Mouse (Mus musculus) heart, embryonic 11.5 days (tissue): ENCODE data around the gene Crip1. TPM values are rescaled to one million over a fixed set of nuclear protein-coding genes. Genes with fewer than 3 reads are reported as not detected.

Source experiments
- ATAC-seq: fragments of 200-750 bp; cut with Nextera tagmentation; replicated peaks from 2 replicates; pipeline ENCODE4 v1.8.0; 2017; ENCODE audit warnings: moderate library complexity; ENCODE audit not compliant: insufficient number of reproducible peaks, low FRiP score, low TSS enrichment
- H3K27ac ChIP-seq: fragments of 300-500 bp; sonication (generic); 2 replicates; pipeline ENCODE4 v1.5.1; 2014; ENCODE audit warnings: mild to moderate bottlenecking, low read depth, low read length
- H3K27me3 ChIP-seq: fragments of 300-500 bp; sonication (generic); 2 replicates; pipeline ENCODE4 v1.6.1; 2014; ENCODE audit warnings: mild to moderate bottlenecking, low read length, mixed read lengths; ENCODE audit not compliant: control insufficient read depth, insufficient read depth
- H3K36me3 ChIP-seq: fragments of 300-500 bp; sonication (generic); 2 replicates; pipeline ENCODE4 v1.6.1; 2014; ENCODE audit warnings: mild to moderate bottlenecking, low read length, moderate library complexity, mixed read lengths; ENCODE audit not compliant: control insufficient read depth, insufficient read depth
- H3K4me1 ChIP-seq: fragments of 300-500 bp; sonication (generic); 2 replicates; pipeline ENCODE4 v1.6.1; 2014; ENCODE audit warnings: low read length; ENCODE audit not compliant: control insufficient read depth, insufficient read depth
- H3K4me2 ChIP-seq: fragments of 300-500 bp; sonication (generic); 2 replicates; pipeline ENCODE4 v1.6.1; 2014; ENCODE audit warnings: mild to moderate bottlenecking, moderate library complexity
- H3K4me3 ChIP-seq: fragments of 300-500 bp; sonication (generic); 2 replicates; pipeline ENCODE4 v1.5.1; 2014; ENCODE audit warnings: low read depth, low read length
- H3K9ac ChIP-seq: fragments of 300-500 bp; sonication (generic); 2 replicates; pipeline ENCODE4 v1.6.1; 2014; ENCODE audit warnings: mild to moderate bottlenecking, low read depth, low read length, moderate library complexity
- H3K9me3 ChIP-seq: fragments of 300-500 bp; sonication (generic); replicated peaks from 2 replicates; pipeline ENCODE4 v1.6.1; 2016; ENCODE audit warnings: low read length; ENCODE audit not compliant: control insufficient read depth
- WGBS: fragments of 180-500 bp; shearing (Covaris S2); extraction: QIAGEN DNeasy Blood & Tissue Kit; methylation state at CpG from one replicate; pipeline ENCODE4 v1.1.7; 2014; ENCODE audit not compliant: insufficient replicate concordance; 5-methylcytosine and 5-hydroxymethylcytosine counted together
- polyA plus RNA-seq: library from polyadenylated mRNA; unstranded; fragments of >200 nt; fragmentation: Nextera tagmentation; extraction: Ambion mirVana; gene quantifications from 2 replicates; pipeline ENCODE4 v1.2.1, GENCODE M21; 2014

The Crip1 gene
- polyA plus RNA-seq, 1 experiment from 2014 or later: 533 TPM

DNA sequence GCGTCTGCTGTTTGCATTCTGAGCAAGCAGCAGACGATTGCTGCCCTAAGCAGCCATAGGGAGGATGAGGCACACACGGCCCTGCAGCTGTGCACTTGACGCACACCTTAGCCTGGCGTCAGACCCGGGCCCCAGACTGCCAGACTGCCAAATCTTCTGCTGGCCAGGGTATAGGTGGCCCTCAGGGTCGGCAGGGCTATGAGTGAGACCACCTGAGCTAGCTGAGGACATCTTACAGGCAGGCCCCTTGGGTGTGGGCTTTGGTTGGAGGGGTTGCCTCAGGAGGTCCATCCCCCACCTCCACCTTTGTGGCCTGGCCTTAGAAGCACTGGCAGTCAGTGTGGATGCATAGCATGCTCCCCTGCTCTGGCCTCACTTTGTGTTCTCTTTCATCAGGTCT lies 10.7 kb upstream of the Crip1 start:
- H3K4me1 ChIP-seq: peaks cover 75% of the 10 kb centered on the region
- peaks cover 52% of the 10 kb centered on the region for H3K36me3 ChIP-seq
- no peaks in the 10 kb centered on the region for H3K9me3 ChIP-seq
- H3K27ac ChIP-seq: no peak overlapping the region
- WGBS: 83% methylated on average over 7 of the region's 7 CpGs
- no peak overlapping the region for H3K4me2 ChIP-seq
- no peak overlapping the region for H3K9ac ChIP-seq
- no peak for ATAC-seq
- H3K27me3 ChIP-seq: no peaks in the 10 kb centered on the region
- H3K4me3 ChIP-seq: no peak overlapping the region

DNA sequence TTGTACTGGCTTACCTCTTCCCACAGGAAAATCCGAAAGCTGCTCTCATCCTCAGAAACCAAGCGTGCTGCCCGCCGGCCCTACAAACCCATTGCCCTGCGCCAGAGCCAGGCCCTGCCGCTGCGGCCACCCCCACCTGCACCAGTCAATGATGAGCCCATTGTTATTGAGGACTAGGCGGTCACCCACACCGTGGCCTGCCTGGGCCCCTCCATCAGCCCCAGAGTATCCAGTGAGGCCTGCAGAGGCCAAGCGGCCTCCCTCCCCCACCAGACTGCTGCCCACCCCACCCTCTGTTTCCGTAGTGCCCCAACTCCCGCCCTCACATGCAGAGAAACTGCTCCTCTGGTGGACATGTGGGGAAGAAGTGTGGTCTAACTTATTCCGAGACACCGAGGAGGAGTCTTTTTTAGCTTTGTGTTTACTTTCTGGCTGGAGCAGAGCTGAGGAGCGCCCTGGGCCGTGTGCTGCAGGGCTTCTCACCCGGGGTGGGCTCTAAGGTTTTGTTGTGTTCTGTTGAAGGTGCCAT lies 9.6 kb upstream of the Crip1 start:
- Histone ChIP-seq H3K9ac (peak overlapping the region; percentile 23; the same call in 1 of the 2 replicates), H3K27me3 (no peaks in the 10 kb centered on the region), H3K9me3 (no peaks in the 10 kb centered on the region), H3K4me2 (no peak overlapping the region), H3K36me3 (peaks cover 40% of the 10 kb centered on the region), H3K27ac (peak overlapping the region; percentile 97), H3K4me3 (no peak overlapping the region), H3K4me1 (peaks cover 75% of the 10 kb centered on the region)
- 66% methylated on average over 17 of the region's 17 CpGs for WGBS
- ATAC-seq: no peak

DNA sequence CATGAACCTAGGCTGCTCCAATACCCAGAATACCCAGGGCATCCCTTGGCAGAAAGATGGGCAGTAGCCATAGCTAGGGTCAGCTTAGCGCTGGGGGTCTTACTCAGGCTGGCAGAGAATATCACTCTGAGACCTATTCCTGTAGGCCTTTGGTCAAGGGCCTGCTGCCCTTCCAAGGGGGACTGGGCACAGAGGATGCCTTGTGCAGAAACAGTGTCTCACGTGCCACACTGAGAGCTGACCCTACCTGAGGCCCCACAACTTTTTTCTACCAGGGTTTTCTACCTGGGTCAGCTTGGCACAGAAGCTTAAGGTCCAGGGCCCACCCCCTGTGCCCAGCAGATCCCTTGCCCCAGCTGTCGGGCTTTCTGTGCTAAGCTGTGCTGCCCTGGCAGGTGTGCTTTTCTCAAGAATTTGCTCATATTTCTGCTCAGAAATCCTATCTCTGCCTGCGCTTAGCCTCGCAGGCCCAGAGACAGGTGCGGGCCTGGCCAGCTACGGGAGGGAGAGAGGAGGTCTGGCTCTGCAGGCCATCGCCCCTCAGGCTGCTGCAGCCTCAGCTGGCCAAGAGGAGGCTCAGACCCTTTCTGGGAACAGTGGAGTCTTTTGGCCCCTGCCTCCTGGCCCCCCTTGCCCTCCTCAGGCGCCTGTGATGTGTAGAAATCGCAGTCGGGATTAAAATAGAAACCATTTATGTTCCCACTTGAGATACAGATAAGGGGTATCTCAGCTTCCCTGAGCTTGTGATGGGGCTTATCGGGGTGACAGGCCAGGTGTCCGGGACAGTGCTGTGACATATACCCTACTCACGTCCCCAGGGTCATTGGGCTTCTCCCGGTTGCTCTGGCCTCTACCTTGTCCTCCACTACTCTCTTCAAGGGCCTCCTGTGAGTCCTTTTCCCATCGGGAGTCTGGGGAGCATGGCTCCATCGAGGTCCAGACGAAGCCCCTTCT lies 8.6 kb upstream of the Crip1 start:
- Histone ChIP-seq H3K4me2 (no peak overlapping the region; the same call in 1 of the 2 replicates), H3K36me3 (peaks cover 31% of the 10 kb centered on the region), H3K4me3 (no peak overlapping the region), H3K4me1 (peaks cover 70% of the 10 kb centered on the region), H3K27me3 (no peaks in the 10 kb centered on the region), H3K9me3 (no peaks in the 10 kb centered on the region), H3K9ac (peak overlapping the region; percentile 23; the same call in 1 of the 2 replicates), H3K27ac (peak overlapping the region; percentile 97)
- 49% methylated on average over 18 of the region's 18 CpGs for WGBS
- ATAC-seq: peak; percentile 8; the same call in 1 of the 2 replicates

DNA sequence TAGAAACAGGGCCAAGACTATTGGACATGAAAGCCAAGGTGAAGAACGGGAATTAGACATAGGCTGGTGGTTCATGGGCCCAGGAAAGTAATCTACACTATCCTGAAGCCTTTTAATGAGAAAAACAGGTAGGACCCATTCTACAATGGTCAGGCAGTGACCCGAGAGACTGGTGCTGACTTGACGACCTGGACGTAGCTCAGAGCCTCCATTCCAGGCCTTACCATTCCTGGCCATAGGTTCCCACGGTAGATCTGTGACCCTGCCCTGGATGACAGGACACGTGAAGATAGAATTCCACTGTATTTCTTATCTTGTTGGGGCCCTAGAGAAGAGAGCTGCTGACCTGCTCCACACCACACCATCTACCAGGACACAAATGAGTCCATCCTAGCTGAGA lies 7.8 kb upstream of the Crip1 start:
- Histone ChIP-seq H3K36me3 (peaks cover 25% of the 10 kb centered on the region), H3K4me3 (no peak overlapping the region), H3K4me2 (peak overlapping the region; percentile 94), H3K27me3 (no peaks in the 10 kb centered on the region), H3K9ac (peak overlapping the region; percentile 28; the same call in 1 of the 2 replicates), H3K27ac (peak overlapping the region; percentile 97), H3K9me3 (no peaks in the 10 kb centered on the region), H3K4me1 (peaks cover 68% of the 10 kb centered on the region)
- 49% methylated on average over 6 of the region's 6 CpGs for WGBS
- no peak for ATAC-seq

DNA sequence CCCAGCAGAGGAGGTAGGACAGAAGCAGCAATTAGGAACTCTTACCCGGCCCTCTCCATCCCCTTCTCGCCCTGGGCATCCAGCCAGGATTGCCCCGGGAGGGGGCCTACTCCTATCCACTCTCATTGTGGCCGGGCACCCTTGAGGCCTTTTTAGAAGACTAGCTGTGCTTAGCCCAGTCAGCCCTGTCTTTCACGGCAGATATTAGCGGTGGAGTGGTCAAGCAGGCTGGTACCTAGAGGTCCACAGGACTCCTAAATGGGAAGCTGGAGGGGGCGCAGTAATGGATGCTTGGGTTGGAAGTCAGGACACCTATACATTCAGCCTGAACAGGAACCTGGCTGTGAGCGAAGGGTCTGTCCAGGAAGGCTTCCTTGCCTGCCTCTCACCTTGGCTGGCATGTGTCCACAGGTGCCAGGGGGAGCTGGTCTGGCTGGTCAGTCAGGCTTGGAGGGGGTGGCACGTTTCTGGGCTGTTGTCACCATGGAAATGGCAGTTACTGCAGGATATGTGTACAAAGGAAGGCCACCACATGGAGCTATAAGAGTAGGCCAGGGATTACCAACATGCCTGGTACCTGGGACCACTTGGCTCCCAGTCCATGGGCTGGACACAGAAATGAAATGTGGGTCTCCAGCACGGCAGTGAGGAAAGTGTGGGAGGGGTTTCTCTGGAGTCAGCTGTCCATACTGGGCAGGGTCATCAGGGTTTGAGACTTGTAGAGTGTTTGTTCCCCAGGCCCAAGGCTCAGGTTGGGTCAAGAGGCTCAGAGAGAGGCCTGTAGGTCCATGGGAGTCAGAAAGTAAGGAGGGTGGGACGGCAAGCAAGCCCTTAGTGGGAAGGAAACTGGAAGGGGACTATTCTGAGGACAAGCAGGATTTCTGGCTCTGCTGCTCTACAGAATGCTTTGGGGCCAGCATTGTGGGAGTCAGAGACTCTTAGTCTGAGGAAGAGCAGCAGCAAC lies 6.9 kb upstream of the Crip1 start:
- no peak for ATAC-seq
- no peaks in the 10 kb centered on the region for H3K27me3 ChIP-seq
- H3K4me1 ChIP-seq: peaks cover 68% of the 10 kb centered on the region
- peak overlapping the region; percentile 99; the same call in 1 of the 2 replicates for H3K9ac ChIP-seq
- peak overlapping the region; percentile 97 for H3K27ac ChIP-seq
- H3K36me3 ChIP-seq: peaks cover 21% of the 10 kb centered on the region
- peak overlapping the region; percentile 94 for H3K4me2 ChIP-seq
- WGBS: 42% methylated on average over 11 of the region's 11 CpGs
- peak overlapping the region; percentile 87 for H3K4me3 ChIP-seq
- no peaks in the 10 kb centered on the region for H3K9me3 ChIP-seq

DNA sequence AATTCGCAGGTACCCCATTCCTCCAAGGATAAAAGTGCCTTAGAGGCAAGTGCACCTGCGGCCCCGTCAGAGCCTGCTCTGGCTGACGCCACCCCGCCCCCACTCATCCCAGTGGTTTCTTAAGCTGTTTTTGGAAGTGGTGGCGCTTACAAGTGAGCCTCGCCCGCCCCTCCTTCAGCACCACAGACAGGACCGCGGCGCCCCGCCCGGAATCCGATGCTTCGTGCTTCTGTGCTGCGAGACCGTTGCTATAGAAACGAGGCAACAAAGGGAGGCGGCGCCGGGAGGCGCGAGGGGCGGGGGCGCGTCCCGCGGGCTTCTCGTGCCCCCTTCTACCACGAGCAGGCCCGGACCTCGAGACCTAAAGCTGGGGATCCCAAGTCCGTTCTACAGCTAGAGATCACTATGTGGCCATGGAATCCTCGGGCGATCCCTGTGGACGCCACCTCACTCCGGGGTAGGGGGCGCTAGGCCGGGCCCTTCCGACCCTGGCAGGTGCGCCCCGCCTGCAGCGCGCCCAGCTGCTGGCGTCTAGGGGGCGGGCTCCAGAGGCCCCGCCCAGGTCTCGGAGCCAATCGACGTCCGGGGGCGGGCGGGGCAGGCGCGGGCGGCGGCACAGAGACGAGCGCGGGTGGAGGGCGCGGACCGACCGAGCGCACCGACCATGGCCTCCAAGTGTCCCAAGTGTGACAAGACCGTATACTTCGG lies 6.1 kb upstream of the Crip1 start, which contains the start of gene Crip2:
Gene Crip2 (plus strand): TSS at position 329 of the 708 bp plus-strand sequence.
- peak; percentile 83 for ATAC-seq
- Histone ChIP-seq H3K9me3 (no peaks in the 10 kb centered on the region), H3K4me3 (peak within 1 kb of the TSS; percentile 87), H3K4me1 (peaks cover 67% of the 10 kb centered on the region), H3K4me2 (peak within 1 kb of the TSS; percentile 94), H3K36me3 (peaks cover 25% of the 10 kb centered on the region), H3K27ac (peak within 1 kb of the TSS; percentile 97), H3K27me3 (no peaks in the 10 kb centered on the region), H3K9ac (peak within 1 kb of the TSS; percentile 99)
- WGBS: under 1% methylated on average over 55 of the region's 68 CpGs

DNA sequence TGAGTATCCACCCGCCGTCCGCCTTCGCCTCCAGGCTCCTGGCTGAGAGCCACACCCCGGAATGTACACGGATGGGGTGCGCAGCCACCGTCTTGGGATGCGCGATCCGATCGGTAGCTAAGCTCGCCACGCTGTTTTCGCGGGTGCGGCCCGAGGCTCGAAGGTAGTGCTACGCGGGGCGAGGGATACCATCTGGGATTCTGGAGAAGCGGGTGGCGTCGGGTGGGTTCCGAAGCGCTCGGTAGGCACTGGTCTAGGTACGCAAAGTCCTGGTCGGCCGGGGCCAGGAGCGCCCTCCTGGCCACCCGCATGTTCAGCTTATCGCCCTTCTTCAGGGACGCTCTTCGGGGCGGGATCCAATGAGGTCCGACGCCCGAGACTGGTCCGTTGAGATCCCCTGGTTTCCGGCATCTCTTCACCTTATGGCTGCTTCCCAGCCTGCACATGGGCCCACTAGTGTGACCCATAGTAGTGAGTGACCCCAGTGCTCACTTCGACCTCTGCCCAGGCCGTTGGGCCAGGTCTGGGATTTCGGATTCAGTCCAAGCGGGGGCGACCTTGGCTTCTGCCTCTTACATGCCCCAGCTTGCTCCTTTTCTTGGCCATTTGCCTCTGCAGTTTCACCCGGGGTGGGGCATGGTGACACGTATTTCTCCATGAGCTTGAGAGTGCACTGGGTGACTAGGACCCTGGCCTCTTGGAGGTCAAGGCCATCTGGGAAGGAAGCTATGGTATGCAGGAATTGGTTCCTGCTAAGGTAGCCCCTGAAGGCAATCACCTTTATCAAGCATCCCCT lies 5.3 kb upstream of the Crip1 start:
- H3K27ac ChIP-seq: peak overlapping the region; percentile 97
- H3K9me3 ChIP-seq: no peaks in the 10 kb centered on the region
- H3K4me3 ChIP-seq: peak overlapping the region; percentile 87
- H3K9ac ChIP-seq: peak overlapping the region; percentile 99
- H3K27me3 ChIP-seq: no peaks in the 10 kb centered on the region
- 2% methylated on average over 49 of the region's 49 CpGs for WGBS
- ATAC-seq: no peak
- peaks cover 63% of the 10 kb centered on the region for H3K4me1 ChIP-seq
- H3K36me3 ChIP-seq: peaks cover 22% of the 10 kb centered on the region
- H3K4me2 ChIP-seq: peak overlapping the region; percentile 94
